Mouse (Mus musculus): ENCODE results near the gene Hpgd. TPM values are rescaled to one million over a fixed set of nuclear protein-coding genes. Genes with fewer than 3 reads are reported as not detected.

The Hpgd gene
- polyA plus RNA-seq, 1 experiment from 2014 or later: 11.9 TPM

DNA sequence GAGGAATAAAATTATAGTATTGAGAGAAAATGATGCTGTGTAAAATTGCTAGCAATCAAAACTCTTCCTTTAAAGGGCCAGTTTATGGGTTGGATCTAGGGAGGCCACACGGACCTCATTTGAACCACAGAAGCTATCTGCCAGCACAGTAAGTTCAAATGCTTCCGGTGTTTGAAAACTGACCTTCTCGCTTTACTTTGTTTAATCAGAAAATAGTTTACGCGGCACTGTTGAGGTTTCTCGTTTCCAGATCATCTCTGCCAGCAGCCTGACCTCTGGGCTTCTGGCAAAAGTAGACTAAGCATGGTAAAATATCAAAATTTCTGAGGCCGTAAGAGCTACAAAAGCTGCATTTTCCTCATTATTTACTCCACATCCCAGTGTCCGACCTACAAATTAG, 42.4 kb downstream of the Hpgd start:
- no peaks in the 10 kb centered on the region for H3K36me3 ChIP-seq
- no peak overlapping the region for H3K27ac ChIP-seq
- no peak overlapping the region for H3K4me3 ChIP-seq
- H3K27me3 ChIP-seq (ENCODE audit: insufficient read depth, poor library complexity, severe bottlenecking): no peaks in the 10 kb centered on the region
- H3K4me1 ChIP-seq (replicated peaks): no peaks in the 10 kb centered on the region
- DNase-seq (ENCODE audit: low spot score): no peak
- H3K9me3 ChIP-seq: no peaks in the 10 kb centered on the region
- WGBS: 81% methylated on average over 8 of the region's 8 CpGs

DNA sequence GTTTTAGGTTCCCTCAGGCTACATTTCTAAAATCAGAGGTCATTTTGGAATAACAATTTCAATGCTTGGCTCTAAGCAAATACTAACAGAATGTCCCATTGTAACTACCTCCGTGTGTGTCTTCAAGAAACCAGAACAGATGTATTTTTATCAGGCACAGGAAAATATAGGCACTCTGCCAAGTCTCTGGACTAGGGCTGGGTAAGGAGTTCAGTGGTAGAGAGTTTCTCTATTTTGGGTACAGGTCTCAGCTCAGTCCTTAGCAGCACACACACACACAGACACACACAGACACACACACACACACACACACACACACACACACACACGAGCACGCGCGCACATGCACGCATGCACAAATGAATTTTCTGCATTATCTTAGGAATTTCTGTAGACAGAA, 49.1 kb downstream of the Hpgd start:
- 96% methylated on average over 6 of the region's 6 CpGs for WGBS
- H3K9me3 ChIP-seq: no peaks in the 10 kb centered on the region
- H3K27me3 ChIP-seq (ENCODE audit: insufficient read depth, poor library complexity, severe bottlenecking): no peaks in the 10 kb centered on the region
- H3K4me3 ChIP-seq: no peak overlapping the region
- H3K4me1 ChIP-seq (replicated peaks): no peaks in the 10 kb centered on the region
- no peak overlapping the region for H3K27ac ChIP-seq
- no peaks in the 10 kb centered on the region for H3K36me3 ChIP-seq
- DNase-seq (ENCODE audit: low spot score): no peak

DNA sequence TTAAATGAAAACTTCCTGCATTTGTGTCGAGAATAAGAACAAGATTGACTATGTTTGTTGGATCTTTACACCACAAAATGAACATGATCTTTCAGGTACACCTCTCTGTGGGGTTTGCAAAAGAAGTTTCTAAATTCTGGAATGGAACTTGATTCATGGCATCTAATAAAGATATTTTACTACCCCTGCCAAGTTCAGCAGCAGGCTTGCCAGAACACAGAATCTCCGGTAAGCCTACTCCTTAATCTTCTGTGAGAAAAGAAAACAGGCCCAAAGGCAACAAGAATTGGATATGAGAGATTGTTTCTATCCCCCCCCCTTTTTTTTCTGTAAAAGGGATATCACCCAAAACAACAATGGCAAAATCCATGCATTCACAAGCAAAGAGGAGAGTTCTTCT, 49.6 kb downstream of the Hpgd start:
- no peaks in the 10 kb centered on the region for H3K4me1 ChIP-seq (replicated peaks)
- DNase-seq (ENCODE audit: low spot score): no peak
- H3K36me3 ChIP-seq: no peaks in the 10 kb centered on the region
- H3K4me3 ChIP-seq: no peak overlapping the region
- no peaks in the 10 kb centered on the region for H3K9me3 ChIP-seq
- WGBS: 95% methylated on average over 2 of the region's 2 CpGs
- H3K27me3 ChIP-seq (ENCODE audit: insufficient read depth, poor library complexity, severe bottlenecking): no peaks in the 10 kb centered on the region
- no peak overlapping the region for H3K27ac ChIP-seq

DNA sequence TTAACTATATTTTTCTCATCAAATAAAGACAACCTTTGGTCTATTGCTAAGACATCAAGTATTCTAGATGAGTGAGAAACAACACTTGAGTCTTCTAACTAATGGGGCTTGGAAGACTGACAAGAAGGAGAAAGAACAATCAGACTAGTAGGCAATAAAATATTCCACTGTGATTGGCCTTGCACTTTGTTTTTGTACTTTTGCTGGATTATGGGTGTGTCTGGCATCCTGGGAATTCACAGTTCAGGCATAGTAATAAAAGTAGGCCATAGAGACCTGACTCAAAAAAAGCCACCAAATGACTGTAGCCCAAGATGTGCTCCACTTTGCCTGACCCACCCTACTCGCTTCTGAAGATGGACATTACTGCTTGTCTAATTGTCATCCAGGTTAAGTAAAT, 50.0 kb downstream of the Hpgd start:
- Histone ChIP-seq H3K4me1 (replicated peaks) (no peaks in the 10 kb centered on the region), H3K4me3 (no peak overlapping the region), H3K9me3 (no peaks in the 10 kb centered on the region), H3K27me3 (ENCODE audit: insufficient read depth, poor library complexity, severe bottlenecking) (no peaks in the 10 kb centered on the region), H3K36me3 (no peaks in the 10 kb centered on the region), H3K27ac (no peak overlapping the region)
- no peak for DNase-seq (ENCODE audit: low spot score)
- 80% methylated on average over 1 of the region's 1 CpGs for WGBS

DNA sequence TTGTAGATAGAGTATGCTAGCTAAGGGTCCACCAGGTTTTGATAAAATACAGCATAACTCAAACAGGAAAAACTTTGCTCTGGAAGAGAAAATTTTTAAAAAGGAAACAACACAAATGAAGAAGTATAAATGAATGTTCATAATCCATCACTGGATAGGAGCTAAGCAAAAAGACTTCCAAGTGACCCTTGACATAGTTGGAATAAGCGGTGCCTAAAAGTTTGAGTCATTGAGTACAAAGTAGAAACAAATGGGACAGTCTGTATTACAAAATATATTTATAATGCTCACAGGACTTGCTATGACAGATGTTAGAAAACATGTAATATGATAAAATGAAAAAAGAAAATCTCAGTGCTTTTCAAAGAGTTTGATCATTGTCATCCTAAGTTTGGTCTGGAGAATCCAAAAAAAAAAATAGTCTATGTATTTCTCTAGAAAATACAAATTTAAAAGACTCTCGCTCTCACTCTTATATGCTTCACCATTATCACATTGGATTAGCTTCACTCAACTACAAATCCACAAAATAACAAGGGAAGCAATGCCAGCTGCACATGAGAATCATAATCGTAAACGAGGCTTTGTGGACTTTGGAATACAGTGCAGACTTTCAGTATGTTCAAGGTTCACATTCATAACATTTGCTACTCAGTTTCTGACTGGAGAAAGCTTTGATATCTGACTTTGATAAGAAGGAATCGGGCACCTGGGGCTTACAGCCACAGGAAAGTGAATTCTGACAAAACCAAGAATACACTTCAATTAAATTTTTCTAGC, 51.4 kb downstream of the Hpgd start:
- 88% methylated on average over 5 of the region's 5 CpGs for WGBS

DNA sequence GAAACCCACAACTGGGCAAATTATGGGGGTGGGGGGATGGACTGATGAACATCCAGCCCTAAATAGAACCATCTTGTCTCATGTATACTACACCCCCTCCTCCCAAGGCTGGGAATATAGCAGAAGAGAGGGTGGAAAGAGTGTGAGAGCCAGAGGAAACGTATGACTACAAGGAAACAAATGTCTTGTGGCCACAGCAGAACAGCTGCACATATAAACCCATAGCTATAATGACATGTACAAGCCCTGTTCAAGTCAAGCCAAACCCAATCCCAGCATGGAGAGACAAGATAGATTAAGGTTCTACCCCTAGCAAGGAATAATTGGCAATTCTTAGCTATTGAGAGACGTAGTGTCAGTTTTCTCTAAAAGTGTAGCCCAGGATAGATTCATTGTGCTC, 68.8 kb downstream of the Hpgd start:
- Histone ChIP-seq H3K36me3 (no peaks in the 10 kb centered on the region), H3K27me3 (ENCODE audit: insufficient read depth, poor library complexity, severe bottlenecking) (no peaks in the 10 kb centered on the region), H3K4me3 (no peak overlapping the region), H3K4me1 (replicated peaks) (no peaks in the 10 kb centered on the region), H3K9me3 (no peaks in the 10 kb centered on the region), H3K27ac (no peak overlapping the region)
- WGBS: 87% methylated on average over 2 of the region's 2 CpGs
- no peak for DNase-seq (ENCODE audit: low spot score)

More for the DNA sequence above, 51.4 kb downstream of the Hpgd start:
- H3K9me3 ChIP-seq: no peaks in the 10 kb centered on the region
- no peaks in the 10 kb centered on the region for H3K36me3 ChIP-seq
- H3K4me3 ChIP-seq: no peak overlapping the region
- DNase-seq (ENCODE audit: low spot score): no peak
- no peaks in the 10 kb centered on the region for H3K27me3 ChIP-seq (ENCODE audit: insufficient read depth, poor library complexity, severe bottlenecking)
- H3K27ac ChIP-seq: no peak overlapping the region
- H3K4me1 ChIP-seq (replicated peaks): no peaks in the 10 kb centered on the region

Measured in hindbrain, embryonic 10.5 days (tissue).